Mouse (Mus musculus) thymus, adult 2 months (tissue): ENCODE measurements around the gene Chac1. TPM values are rescaled to one million over a fixed set of nuclear protein-coding genes. Genes with fewer than 3 reads are reported as not detected.
A peak's percentile ranks its signal among the peaks of the same experiment; 100 is the strongest.

Experiments
- DNase-seq: peaks from one replicate; pipeline ENCODE4 v3.0.0; 2021
- H3K27ac ChIP-seq: fragments of 200-500 bp; 2 replicates; pipeline ENCODE4 v1.5.1; 2012; ENCODE audit warnings: low read length, control low read depth; ENCODE audit not compliant: control insufficient read depth, insufficient read depth
- H3K27me3 ChIP-seq: fragments of 200-500 bp; 2 replicates; pipeline ENCODE4 v1.6.1; 2012; ENCODE audit warnings: mild to moderate bottlenecking, low read length, moderate library complexity, mixed read lengths; ENCODE audit not compliant: control insufficient read depth, insufficient read depth
- H3K36me3 ChIP-seq: fragments of 200-500 bp; 2 replicates; pipeline ENCODE4 v1.6.1; 2012; ENCODE audit warnings: mild to moderate bottlenecking, low read length, moderate library complexity; ENCODE audit not compliant: control insufficient read depth, insufficient read depth
- H3K4me1 ChIP-seq: fragments of 200-500 bp; replicated peaks from 2 replicates; pipeline ENCODE4 v1.6.1; 2012; ENCODE audit warnings: low read length; ENCODE audit not compliant: control insufficient read depth, insufficient read depth
- H3K4me3 ChIP-seq: fragments of 200-500 bp; 2 replicates; pipeline ENCODE4 v1.5.1; 2012; ENCODE audit warnings: mild to moderate bottlenecking, low read length, control low read depth, moderate library complexity; ENCODE audit not compliant: control insufficient read depth, insufficient read depth
- CTCF ChIP-seq: fragments of 200-500 bp; IDR thresholded peaks from 2 replicates; pipeline ENCODE4 v1.5.1; 2012; ENCODE audit warnings: mild to moderate bottlenecking, control low read depth, low read length, moderate library complexity, borderline replicate concordance; ENCODE audit not compliant: control insufficient read depth, poor library complexity, insufficient read depth; ENCODE audit errors: extremely low read depth
- POLR2A ChIP-seq: fragments of 200-500 bp; IDR thresholded peaks from 2 replicates; pipeline ENCODE4 v1.6.1; 2012; ENCODE audit warnings: mild to moderate bottlenecking, low read length, control low read depth, moderate library complexity; ENCODE audit not compliant: control insufficient read depth, poor library complexity, insufficient read depth; ENCODE audit errors: extremely low read depth
- WGBS: fragments of 180-500 bp; shearing (Covaris S2); methylation state at CpG from one replicate; pipeline ENCODE4 v1.1.7; 2018; 5-methylcytosine and 5-hydroxymethylcytosine counted together
- polyA plus RNA-seq: library from polyadenylated mRNA; depleted of rRNA; stranded (reverse); fragments of >200 nt; gene quantifications from 2 replicates; pipeline ENCODE4 v1.2.3, GENCODE M21; 2012; rRNA removed

Chac1 gene
- 1.1 TPM in 2 replicates for polyA plus RNA-seq

DNA sequence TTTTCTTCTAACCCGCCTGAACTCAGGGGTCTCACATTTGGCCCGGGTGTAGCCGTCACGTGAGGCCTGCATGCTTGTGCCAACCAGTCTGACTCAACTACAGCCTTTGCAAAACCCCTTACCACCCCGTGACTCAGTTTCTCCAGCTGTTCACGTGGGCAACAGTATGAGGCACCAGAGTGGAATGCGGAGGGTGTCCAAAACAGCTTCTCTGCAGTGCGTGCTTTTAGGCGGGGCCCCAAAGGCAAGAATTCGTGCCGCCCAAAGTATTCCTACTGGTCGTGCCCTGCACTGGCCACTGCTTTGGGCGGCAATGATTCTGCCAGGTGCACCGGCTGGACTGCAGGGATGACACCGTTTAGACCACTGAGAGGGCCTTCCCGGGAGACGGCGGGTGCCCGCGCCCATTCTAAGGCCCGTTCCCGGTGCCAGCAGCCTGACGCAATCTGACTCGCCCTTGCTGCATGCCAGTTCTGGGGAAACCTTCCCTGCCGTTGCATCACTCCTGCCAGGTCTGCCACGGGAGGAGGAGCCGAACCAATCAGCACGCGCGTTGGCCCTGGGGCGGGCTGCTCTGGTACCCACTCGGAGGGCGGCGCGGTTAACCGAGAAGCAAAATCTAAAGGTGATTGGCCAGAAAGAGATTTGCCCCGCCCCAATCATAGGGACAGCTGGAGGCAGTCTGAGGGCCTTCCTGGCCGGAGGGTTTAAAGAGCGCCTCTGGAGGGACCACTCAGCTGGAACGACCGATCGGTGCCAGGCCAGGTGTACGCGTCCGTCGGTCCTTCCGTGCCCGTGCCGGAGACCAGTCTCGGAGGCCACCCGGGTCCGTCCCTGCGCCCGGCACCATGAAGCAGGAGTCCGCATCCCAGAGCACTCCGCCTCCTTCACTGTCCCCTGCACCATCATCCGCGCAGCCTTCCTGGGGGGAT, at the start of gene Chac1:
TSS of gene Chac1 (plus strand) at position 675 of the 932 bp plus-strand sequence.
- H3K27me3 ChIP-seq = peaks cover 8% of the 10 kb centered on the region; the same call in 1 of the 2 replicates
- H3K27ac ChIP-seq = no peak within 1 kb of the TSS
- H3K4me1 ChIP-seq = peaks cover 9% of the 10 kb centered on the region; the same call in 1 of the 2 replicates
- 12% methylated on average over 58 of the region's 58 CpGs for WGBS
- peak; percentile 41 for DNase-seq
- peak within 1 kb of the TSS; percentile 10 for H3K4me3 ChIP-seq
- TF ChIP-seq POLR2A = no peak
- no peak for TF ChIP-seq CTCF
- no peaks in the 10 kb centered on the region for H3K36me3 ChIP-seq

DNA sequence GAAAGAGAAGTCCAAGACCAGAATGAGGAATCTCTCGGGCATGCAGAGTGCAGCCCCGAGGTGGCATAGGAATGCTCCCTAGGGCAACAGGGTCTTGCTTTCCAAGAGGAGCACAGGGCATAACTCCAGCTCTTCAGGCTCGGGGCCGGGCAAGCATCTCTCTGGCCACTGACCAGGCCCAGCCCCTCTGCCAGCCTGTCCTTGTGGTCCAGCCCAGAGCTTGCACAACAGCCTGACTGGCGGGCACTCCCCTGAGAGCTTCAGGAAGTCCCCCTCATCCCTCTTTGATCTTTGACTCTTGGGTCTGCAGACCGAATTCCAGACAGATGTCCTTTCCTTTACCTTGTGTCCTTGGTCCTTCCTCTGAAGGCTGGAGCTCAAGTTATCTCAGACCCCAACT, 48.2 kb upstream of the Chac1 start:
- H3K27me3 ChIP-seq = no peaks in the 10 kb centered on the region
- no peak overlapping the region for H3K4me3 ChIP-seq
- TF ChIP-seq POLR2A (no peak), CTCF (no peak)
- 87% methylated on average over 6 of the region's 6 CpGs for WGBS
- H3K27ac ChIP-seq = no peak overlapping the region
- DNase-seq = no peak
- H3K4me1 ChIP-seq = peaks cover 19% of the 10 kb centered on the region
- H3K36me3 ChIP-seq = peaks cover 2% of the 10 kb centered on the region

GRCm38 (mm10) chr2:119304391-119304790, 46.6 kb upstream of the Chac1 start:
- no peak for DNase-seq
- no peak overlapping the region for H3K27ac ChIP-seq
- 76% methylated on average over 3 of the region's 3 CpGs for WGBS

DNA sequence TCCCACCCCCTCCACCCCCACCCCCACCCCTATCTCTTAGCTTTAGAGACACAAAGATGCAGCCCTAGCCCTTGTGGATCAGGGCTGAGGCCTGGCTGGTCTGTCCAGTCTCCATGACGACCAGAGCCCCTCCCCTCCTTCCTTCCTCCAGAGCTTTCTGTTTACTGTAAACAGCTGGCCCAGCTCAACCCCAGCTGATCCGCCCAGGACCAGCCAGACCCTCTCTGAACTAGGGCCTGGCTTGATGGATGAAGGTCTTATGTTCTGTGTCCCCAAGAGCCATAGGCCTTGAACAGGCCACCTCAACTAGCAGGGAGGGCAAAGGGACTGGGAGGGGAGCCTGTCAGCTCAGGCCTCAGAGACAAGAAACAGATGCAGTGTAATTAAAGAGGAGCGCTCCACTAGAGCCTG, 46.2 kb upstream of the Chac1 start:
- no peak for DNase-seq
- 79% methylated on average over 3 of the region's 3 CpGs for WGBS

More at GRCm38 (mm10) chr2:119304391-119304790, 46.6 kb upstream of the Chac1 start:
- Histone ChIP-seq H3K4me3 (no peak overlapping the region), H3K36me3 (no peaks in the 10 kb centered on the region), H3K27me3 (no peaks in the 10 kb centered on the region), H3K4me1 (peaks cover 19% of the 10 kb centered on the region)
- no peak for TF ChIP-seq CTCF
- TF ChIP-seq POLR2A = no peak

GRCm38 (mm10) chr2:119311544-119311943, 39.5 kb upstream of the Chac1 start:
- no peak for DNase-seq
- no peaks in the 10 kb centered on the region for H3K4me1 ChIP-seq
- H3K27me3 ChIP-seq = no peaks in the 10 kb centered on the region
- WGBS = 89% methylated on average over 12 of the region's 12 CpGs
- no peak overlapping the region for H3K27ac ChIP-seq
- no peak overlapping the region for H3K4me3 ChIP-seq
- no peaks in the 10 kb centered on the region for H3K36me3 ChIP-seq
- TF ChIP-seq POLR2A (no peak), CTCF (no peak)

More for the DNA sequence above, 46.2 kb upstream of the Chac1 start:
- Histone ChIP-seq H3K27me3 (no peaks in the 10 kb centered on the region), H3K27ac (no peak overlapping the region), H3K4me1 (peaks cover 16% of the 10 kb centered on the region), H3K4me3 (no peak overlapping the region), H3K36me3 (no peaks in the 10 kb centered on the region)
- no peak for TF ChIP-seq CTCF
- TF ChIP-seq POLR2A = no peak

- no peaks in the 10 kb centered on the region for H3K27me3 ChIP-seq
- WGBS = 92% methylated on average over 2 of the region's 2 CpGs
- H3K27ac ChIP-seq = no peak overlapping the region
- no peak overlapping the region for H3K4me3 ChIP-seq
- DNase-seq = no peak
- no peaks in the 10 kb centered on the region for H3K36me3 ChIP-seq
- no peak for TF ChIP-seq CTCF
- no peak for TF ChIP-seq POLR2A
- no peaks in the 10 kb centered on the region for H3K4me1 ChIP-seq
Observed at GRCm38 (mm10) chr2:119312380-119312958, 38.6 kb upstream of the Chac1 start.

- no peaks in the 10 kb centered on the region for H3K27me3 ChIP-seq
- 72% methylated on average over 10 of the region's 10 CpGs for WGBS
- H3K36me3 ChIP-seq = no peaks in the 10 kb centered on the region
- H3K27ac ChIP-seq = no peak overlapping the region
- no peaks in the 10 kb centered on the region for H3K4me1 ChIP-seq
- TF ChIP-seq CTCF (no peak), POLR2A (no peak)
- no peak for DNase-seq
- no peak overlapping the region for H3K4me3 ChIP-seq
Observed at GRCm38 (mm10) chr2:119313780-119314479, 37.1 kb upstream of the Chac1 start.
